Mouse (Mus musculus) bone marrow macrophage, adult 2 months (primary cell): ENCODE data around the gene Speg.

ENCODE experiments used
- CTCF ChIP-seq: IDR thresholded peaks from 2 replicates; pipeline ENCODE4 v1.5.1; 2012; ENCODE audit warnings: low read depth, mild to moderate bottlenecking, low read length, moderate library complexity
- POLR2A ChIP-seq: IDR thresholded peaks from 2 replicates; pipeline ENCODE4 v1.6.1; 2012; ENCODE audit warnings: mild to moderate bottlenecking, low read depth, low read length, borderline replicate concordance

- TF ChIP-seq POLR2A (no peak), CTCF (no peak)
Observed at GRCm38 (mm10) chr1:75478916-75479634, 104.0 kb downstream of the Speg start, which contains the start of the genes Chpf and Tmem198.
